Mouse (Mus musculus) embryonic facial prominence, embryonic 14.5 days (tissue): ENCODE measurements at regions not wholly inside any gene's neighbourhood (a gene's known extent, or its start where the extent isn't known, plus 50 kb on each side); places are given as distances from the start of the nearest gene placed in this dataset.

Source experiments
- ATAC-seq: fragments of 200-750 bp; cut with Nextera tagmentation; 2 replicates; pipeline ENCODE4 v1.8.0; 2017; ENCODE audit warnings: low read depth, moderate number of reproducible peaks, moderate TSS enrichment
- DNase-seq: peaks from one replicate; pipeline ENCODE4 v3.0.0-alpha.2; 2015; ENCODE audit warnings: low spot score
- H3K27ac ChIP-seq: fragments of 300-500 bp; sonication (generic); replicated peaks from 2 replicates; pipeline ENCODE4 v1.5.1; 2014; ENCODE audit warnings: low read depth, mild to moderate bottlenecking, low read length, moderate library complexity
- H3K27me3 ChIP-seq: fragments of 300-500 bp; sonication (generic); replicated peaks from 2 replicates; pipeline ENCODE4 v1.6.1; 2014; ENCODE audit warnings: low read length; ENCODE audit not compliant: control insufficient read depth, insufficient read depth
- H3K36me3 ChIP-seq: fragments of 300-500 bp; sonication (generic); 2 replicates; pipeline ENCODE4 v1.6.1; 2014; ENCODE audit warnings: low read length, mixed read lengths; ENCODE audit not compliant: control insufficient read depth, insufficient read depth
- H3K4me1 ChIP-seq: fragments of 300-500 bp; sonication (generic); 2 replicates; pipeline ENCODE4 v1.6.1; 2014; ENCODE audit warnings: antibody characterized with exemption, low read length; ENCODE audit not compliant: control insufficient read depth, insufficient read depth
- H3K4me2 ChIP-seq: fragments of 300-500 bp; sonication (generic); 2 replicates; pipeline ENCODE4 v1.6.1; 2014; ENCODE audit warnings: low read depth, mild to moderate bottlenecking, low read length, moderate library complexity, mixed read lengths
- H3K4me3 ChIP-seq: fragments of 300-500 bp; sonication (generic); 2 replicates; pipeline ENCODE4 v1.5.1; 2014; ENCODE audit warnings: low read depth, mild to moderate bottlenecking, low read length
- H3K9ac ChIP-seq: fragments of 300-500 bp; sonication (generic); 2 replicates; pipeline ENCODE4 v1.6.1; 2014; ENCODE audit warnings: low read depth, mild to moderate bottlenecking, low read length, moderate library complexity, mixed read lengths
- H3K9me3 ChIP-seq: fragments of 300-500 bp; sonication (generic); 2 replicates; pipeline ENCODE4 v1.6.1; 2016; ENCODE audit warnings: low read length; ENCODE audit not compliant: control insufficient read depth
- WGBS: fragments of 180-500 bp; shearing (Covaris S2); extraction: QIAGEN DNeasy Blood & Tissue Kit; methylation state at CpG from one replicate; pipeline ENCODE4 v1.1.7; 2014; 5-methylcytosine and 5-hydroxymethylcytosine counted together

DNA sequence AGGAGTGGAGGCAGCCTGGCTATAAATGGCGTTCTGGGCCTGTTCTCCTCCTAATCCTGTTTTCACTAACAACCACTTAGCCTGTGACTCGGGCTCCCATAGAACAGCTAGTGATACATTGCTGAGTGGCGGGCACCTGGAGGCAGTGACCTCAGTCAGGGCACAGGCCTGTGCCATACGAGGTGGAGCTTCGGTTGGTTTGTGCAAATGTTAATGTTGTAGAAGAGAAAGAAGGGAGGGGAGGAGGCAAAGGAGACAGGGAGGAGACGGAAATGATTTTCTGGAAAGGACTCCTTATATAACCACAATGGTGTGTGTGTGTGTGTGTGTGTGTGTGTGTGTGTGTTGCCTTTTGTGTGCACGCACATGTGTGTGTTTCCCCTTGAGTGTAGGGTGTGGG lies 148.4 kb downstream of the Cd83 start:
- H3K4me2 ChIP-seq: no peak overlapping the region
- 47% methylated on average over 7 of the region's 7 CpGs for WGBS
- no peak overlapping the region for H3K27ac ChIP-seq
- no peak for ATAC-seq
- peaks cover 11% of the 10 kb centered on the region; the same call in 1 of the 2 replicates for H3K9me3 ChIP-seq
- H3K9ac ChIP-seq: no peak overlapping the region
- H3K27me3 ChIP-seq: no peaks in the 10 kb centered on the region
- DNase-seq: no peak
- H3K4me1 ChIP-seq: peaks cover 4% of the 10 kb centered on the region; the same call in 1 of the 2 replicates
- no peak overlapping the region for H3K4me3 ChIP-seq
- no peaks in the 10 kb centered on the region for H3K36me3 ChIP-seq

DNA sequence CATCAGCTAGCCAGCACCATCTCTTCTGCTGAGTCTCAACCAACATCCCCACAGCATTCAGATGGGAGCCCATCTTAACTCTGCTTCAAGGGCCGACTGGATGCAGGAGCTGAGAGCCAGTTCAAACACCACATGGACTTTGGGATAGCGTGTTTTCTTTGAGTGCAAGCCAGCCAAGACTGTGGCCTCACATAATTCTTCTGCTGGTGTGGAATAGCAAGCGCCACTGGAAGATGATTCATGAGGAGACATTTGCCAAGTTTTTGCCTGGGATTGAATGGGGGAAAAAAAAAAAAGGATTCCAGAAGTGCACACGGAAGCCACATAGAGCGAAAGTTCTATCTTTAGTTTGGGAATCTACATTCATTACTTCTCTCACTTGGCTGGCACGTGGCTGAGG lies 150.7 kb downstream of the Cd83 start:
- 70% methylated on average over 6 of the region's 6 CpGs for WGBS
- ATAC-seq: no peak

DNA sequence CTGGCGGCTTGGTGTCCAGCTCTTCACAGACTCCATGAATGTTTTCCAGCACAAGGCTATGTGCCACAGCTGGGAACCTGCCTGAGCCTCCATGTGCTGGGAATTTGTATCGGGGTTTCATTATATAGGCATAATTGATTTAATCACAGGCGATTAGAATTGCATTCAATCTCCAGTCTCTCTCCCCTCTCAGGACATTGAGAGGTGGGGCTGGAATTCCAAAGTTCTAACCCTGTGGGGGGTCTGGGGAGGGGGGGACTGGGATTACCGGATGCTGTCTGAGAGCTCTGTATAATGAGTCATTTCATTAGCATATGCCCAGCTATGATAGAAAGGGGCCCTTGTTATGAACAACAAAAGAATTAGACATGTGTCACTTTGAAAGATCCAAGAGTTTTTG lies 151.9 kb downstream of the Cd83 start:
- H3K36me3 ChIP-seq: no peaks in the 10 kb centered on the region
- WGBS: 41% methylated on average over 4 of the region's 4 CpGs
- H3K4me1 ChIP-seq: peaks cover 4% of the 10 kb centered on the region; the same call in 1 of the 2 replicates
- DNase-seq (no peak), ATAC-seq (no peak)
- H3K9ac ChIP-seq: no peak overlapping the region
- no peak overlapping the region for H3K27ac ChIP-seq
- no peaks in the 10 kb centered on the region for H3K9me3 ChIP-seq
- H3K4me2 ChIP-seq: no peak overlapping the region
- H3K4me3 ChIP-seq: no peak overlapping the region
- H3K27me3 ChIP-seq: no peaks in the 10 kb centered on the region

More for the DNA sequence above, 150.7 kb downstream of the Cd83 start:
- Histone ChIP-seq H3K4me3 (no peak overlapping the region), H3K36me3 (no peaks in the 10 kb centered on the region), H3K4me1 (peaks cover 4% of the 10 kb centered on the region; the same call in 1 of the 2 replicates), H3K9me3 (no peaks in the 10 kb centered on the region), H3K27ac (no peak overlapping the region), H3K4me2 (no peak overlapping the region), H3K9ac (no peak overlapping the region), H3K27me3 (no peaks in the 10 kb centered on the region)
- DNase-seq: peak; percentile 50

GRCm38 (mm10) chr13:43938611-43939010 lies 154.0 kb downstream of the Cd83 start:
- ATAC-seq (no peak), DNase-seq (no peak)
- WGBS: 71% methylated on average over 7 of the region's 7 CpGs
- Histone ChIP-seq H3K4me3 (no peak overlapping the region), H3K36me3 (no peaks in the 10 kb centered on the region), H3K27me3 (no peaks in the 10 kb centered on the region), H3K27ac (no peak overlapping the region), H3K9me3 (no peaks in the 10 kb centered on the region), H3K4me1 (no peaks in the 10 kb centered on the region), H3K9ac (no peak overlapping the region), H3K4me2 (no peak overlapping the region)

GRCm38 (mm10) chr13:43939375-43939774 lies 154.8 kb downstream of the Cd83 start:
- no peak overlapping the region for H3K9ac ChIP-seq
- no peak overlapping the region for H3K4me3 ChIP-seq
- H3K36me3 ChIP-seq: no peaks in the 10 kb centered on the region
- DNase-seq (no peak), ATAC-seq (no peak)
- WGBS: 44% methylated on average over 4 of the region's 4 CpGs
- no peaks in the 10 kb centered on the region for H3K4me1 ChIP-seq
- no peaks in the 10 kb centered on the region for H3K9me3 ChIP-seq
- H3K27me3 ChIP-seq: no peaks in the 10 kb centered on the region
- no peak overlapping the region for H3K4me2 ChIP-seq
- H3K27ac ChIP-seq: no peak overlapping the region

GRCm38 (mm10) chr13:43941731-43942130 lies 157.2 kb downstream of the Cd83 start:
- H3K9ac ChIP-seq: no peak overlapping the region
- 60% methylated on average over 8 of the region's 8 CpGs for WGBS
- no peaks in the 10 kb centered on the region for H3K9me3 ChIP-seq
- no peak overlapping the region for H3K4me3 ChIP-seq
- no peaks in the 10 kb centered on the region for H3K27me3 ChIP-seq
- H3K4me1 ChIP-seq: no peaks in the 10 kb centered on the region
- no peaks in the 10 kb centered on the region for H3K36me3 ChIP-seq
- ATAC-seq (no peak), DNase-seq (no peak)
- H3K27ac ChIP-seq: no peak overlapping the region
- H3K4me2 ChIP-seq: no peak overlapping the region

GRCm38 (mm10) chr13:43948606-43949005 lies 164.0 kb downstream of the Cd83 start:
- Histone ChIP-seq H3K9ac (no peak overlapping the region), H3K27ac (no peak overlapping the region), H3K27me3 (no peaks in the 10 kb centered on the region), H3K4me2 (no peak overlapping the region), H3K36me3 (no peaks in the 10 kb centered on the region), H3K4me1 (no peaks in the 10 kb centered on the region), H3K9me3 (no peaks in the 10 kb centered on the region), H3K4me3 (no peak overlapping the region)
- WGBS: 79% methylated on average over 3 of the region's 3 CpGs
- ATAC-seq (no peak), DNase-seq (no peak)

DNA sequence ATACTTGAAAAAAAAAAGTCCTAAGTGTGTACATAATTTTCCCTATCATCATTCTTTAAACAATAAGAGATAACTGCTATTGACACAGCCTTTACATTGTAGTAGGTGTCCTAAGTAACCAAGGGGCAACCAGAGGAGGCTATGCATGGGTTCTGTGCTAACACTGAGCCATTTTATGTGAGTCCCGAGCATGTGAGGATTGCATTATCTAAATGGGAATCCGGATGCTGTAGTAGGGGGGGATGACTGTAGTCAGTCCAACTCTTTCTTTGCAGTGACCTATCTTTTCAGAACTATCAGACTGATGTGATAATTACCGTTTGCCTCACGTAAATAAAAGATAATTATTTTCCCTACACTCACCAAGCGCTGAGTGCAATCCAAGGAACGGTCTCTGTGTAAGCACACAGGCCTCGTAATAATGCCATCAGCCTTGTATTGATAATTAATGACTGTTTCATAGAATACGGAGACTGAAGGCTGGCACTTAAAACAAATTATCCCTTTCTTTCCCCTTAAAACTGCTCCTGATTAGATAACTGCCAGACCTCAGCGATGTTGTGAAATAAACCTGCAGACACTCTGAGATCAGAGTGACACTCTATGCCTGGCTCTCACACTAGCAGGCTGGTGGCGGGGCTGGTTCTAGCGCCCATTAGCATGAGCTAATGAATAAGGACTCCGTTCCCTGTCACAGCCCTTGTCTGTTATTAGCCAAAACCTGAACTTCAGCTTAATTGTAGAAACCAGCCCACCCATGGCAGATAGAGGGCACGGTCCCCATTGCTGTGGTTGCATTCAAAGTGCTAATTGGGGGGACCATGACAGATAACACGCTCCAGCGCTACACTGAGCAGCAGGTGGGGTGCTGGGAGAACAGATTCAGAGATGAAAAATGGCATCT lies 165.4 kb downstream of the Cd83 start:
- no peak overlapping the region for H3K4me3 ChIP-seq
- H3K36me3 ChIP-seq: no peaks in the 10 kb centered on the region
- H3K9me3 ChIP-seq: no peaks in the 10 kb centered on the region
- no peak overlapping the region for H3K4me2 ChIP-seq
- DNase-seq: peak; percentile 49
- H3K9ac ChIP-seq: no peak overlapping the region
- H3K27ac ChIP-seq: no peak overlapping the region
- no peak for ATAC-seq
- H3K27me3 ChIP-seq: no peaks in the 10 kb centered on the region
- H3K4me1 ChIP-seq: no peaks in the 10 kb centered on the region
- WGBS: 80% methylated on average over 15 of the region's 15 CpGs

GRCm38 (mm10) chr13:43952491-43952890 lies 167.9 kb downstream of the Cd83 start:
- no peaks in the 10 kb centered on the region for H3K36me3 ChIP-seq
- no peak overlapping the region for H3K27ac ChIP-seq
- no peak overlapping the region for H3K4me3 ChIP-seq
- no peak overlapping the region for H3K4me2 ChIP-seq
- H3K9ac ChIP-seq: no peak overlapping the region
- WGBS: 61% methylated on average over 4 of the region's 4 CpGs
- no peak for DNase-seq
- H3K27me3 ChIP-seq: no peaks in the 10 kb centered on the region
- H3K9me3 ChIP-seq: no peaks in the 10 kb centered on the region
- H3K4me1 ChIP-seq: no peaks in the 10 kb centered on the region
- ATAC-seq: no peak
